Mouse (Mus musculus) adrenal gland, postnatal 14 days (tissue): ENCODE measurements at regions not wholly inside any gene's neighbourhood (a gene's known extent, or its start where the extent isn't known, plus 50 kb on each side); places are given as distances from the start of the nearest gene placed in this dataset.

ENCODE experiments used
- DNase-seq: peaks from one replicate; pipeline ENCODE4 v3.0.0; 2021; ENCODE audit warnings: mixed read lengths

DNA sequence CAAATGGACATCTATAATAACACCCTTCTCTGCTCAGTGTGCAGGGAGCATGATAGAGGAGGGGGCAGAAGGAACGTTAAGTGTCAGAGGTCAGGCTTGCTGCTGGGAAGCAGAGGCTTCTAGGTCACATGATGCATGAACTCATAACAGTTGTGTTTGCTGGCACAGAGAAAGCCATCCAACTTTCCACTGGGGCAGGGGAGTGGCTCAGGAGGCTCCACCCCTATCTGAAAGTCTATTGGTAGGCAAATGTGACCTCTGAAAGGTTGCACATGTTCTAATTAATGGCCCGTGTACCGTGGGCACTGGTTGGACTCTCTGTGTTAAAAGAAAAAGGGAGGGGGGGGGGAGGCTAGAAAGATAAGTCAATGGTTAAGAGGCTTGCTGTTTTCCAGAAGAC is 224.6 kb downstream of the Slc16a7 start:
- DNase-seq, result no peak

GRCm38 (mm10) chr10:125161077-125161476 is 228.2 kb downstream of the Slc16a7 start:
- no peak for DNase-seq

GRCm38 (mm10) chr10:125148753-125149152 is 240.5 kb downstream of the Slc16a7 start:
- DNase-seq, result no peak

GRCm38 (mm10) chr10:125147239-125147782 is 242.0 kb downstream of the Slc16a7 start:
- no peak for DNase-seq

- no peak for DNase-seq
Observed at GRCm38 (mm10) chr10:125146365-125146764, 242.9 kb downstream of the Slc16a7 start.

DNA sequence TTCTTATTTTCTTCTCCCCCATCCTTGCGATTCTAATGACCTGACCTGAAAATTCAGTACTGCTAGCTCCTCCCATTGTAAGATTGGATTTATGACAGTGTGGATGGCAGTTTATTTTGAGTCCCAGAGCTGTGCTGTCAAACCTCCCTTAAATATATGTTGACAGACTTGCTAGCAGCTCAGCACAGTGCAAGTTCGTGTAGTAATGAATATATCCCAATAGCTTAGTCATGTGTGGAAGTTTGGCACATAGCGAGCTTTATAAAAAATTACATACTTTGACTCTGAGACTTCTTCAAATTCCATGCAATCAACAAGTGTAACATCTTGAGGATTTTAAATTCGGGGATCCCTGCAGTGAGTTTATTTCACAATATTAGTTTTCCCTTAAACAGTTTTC is 243.5 kb downstream of the Slc16a7 start:
- DNase-seq, result no peak

DNA sequence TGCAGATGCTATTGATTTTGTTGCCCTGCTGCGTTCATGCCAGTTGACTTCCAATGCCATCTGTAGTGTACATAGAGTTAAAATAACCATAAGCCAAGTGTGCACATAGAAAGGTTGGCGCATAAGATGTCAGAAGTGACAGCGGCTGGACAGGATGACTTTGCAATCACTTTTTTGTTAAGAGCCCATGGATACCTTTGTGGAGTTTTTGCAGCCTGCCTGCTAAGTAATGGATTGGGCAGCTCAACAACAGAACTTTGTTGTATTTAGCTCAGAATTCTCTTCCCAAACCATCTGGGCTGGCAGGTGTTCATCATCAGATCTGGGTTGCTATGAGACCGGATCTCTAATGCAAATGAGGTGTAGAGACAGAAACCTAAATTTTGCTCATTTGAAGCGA is 267.5 kb downstream of the Slc16a7 start:
- no peak for DNase-seq

- DNase-seq, result no peak
Observed at GRCm38 (mm10) chr10:125114318-125114717, 274.9 kb downstream of the Slc16a7 start.

GRCm38 (mm10) chr10:125108986-125109385 is 280.3 kb downstream of the Slc16a7 start:
- DNase-seq, result peak; percentile 11

DNA sequence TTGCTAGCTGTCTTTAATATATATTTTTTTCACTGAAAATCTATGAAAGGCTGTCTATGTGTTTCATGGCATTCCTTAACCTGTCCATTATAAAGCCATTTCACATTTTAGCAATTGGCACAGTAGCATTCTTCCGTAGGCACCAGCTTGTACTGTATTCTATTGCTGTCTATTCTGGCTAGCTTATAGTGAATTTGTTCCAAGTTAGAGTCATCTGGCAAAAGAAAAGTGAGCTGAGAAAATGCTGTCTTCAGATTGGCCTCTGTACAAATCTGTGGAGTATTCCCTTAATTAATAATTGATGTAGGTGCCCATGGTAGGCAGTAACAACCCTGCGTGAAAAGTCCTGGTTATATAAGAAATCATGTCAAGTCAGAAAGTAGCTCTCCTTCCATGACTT is 304.3 kb downstream of the Slc16a7 start:
- DNase-seq, result no peak

DNA sequence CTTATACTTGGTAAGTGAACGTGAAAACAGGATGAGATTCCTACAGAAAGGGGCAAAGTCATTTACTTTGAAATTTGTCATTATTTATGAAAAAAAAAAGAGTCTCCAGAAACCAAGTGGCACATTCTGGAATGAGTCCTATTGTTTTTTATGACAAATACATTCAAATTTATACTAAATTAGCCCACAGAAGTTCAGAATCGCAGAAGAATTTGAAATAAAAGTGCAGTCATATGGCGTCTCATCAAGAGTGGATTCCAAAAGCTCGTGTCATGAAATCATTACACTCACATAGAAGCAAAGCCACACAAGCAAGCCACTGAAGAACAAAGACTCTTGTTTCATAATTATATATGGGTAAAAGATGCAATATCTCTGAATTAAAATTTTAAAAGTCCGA is 316.9 kb downstream of the Slc16a7 start:
- DNase-seq, result no peak

DNA sequence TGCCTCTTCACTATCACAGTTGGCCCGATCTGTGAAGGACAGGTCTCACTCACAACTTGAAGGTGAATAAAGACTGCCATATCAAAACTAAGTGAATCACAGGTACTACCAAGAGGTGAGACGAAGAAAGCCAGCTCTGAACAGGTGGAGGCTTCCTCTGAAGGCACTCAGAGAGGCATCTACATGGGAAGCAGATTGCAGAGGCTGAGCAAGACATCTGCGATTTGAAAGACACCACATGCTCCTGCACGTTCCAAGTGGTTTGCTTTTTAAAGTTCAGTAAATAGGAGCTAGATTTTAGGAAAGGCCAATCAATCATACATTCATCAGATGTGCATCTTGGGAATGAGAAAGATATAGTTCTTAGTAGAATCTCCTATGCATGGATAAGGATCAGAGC is 319.0 kb downstream of the Slc16a7 start:
- no peak for DNase-seq

GRCm38 (mm10) chr10:125039290-125039689 is 350.0 kb downstream of the Slc16a7 start:
- no peak for DNase-seq

- DNase-seq, result no peak
Observed at GRCm38 (mm10) chr10:125035631-125036030, 353.6 kb downstream of the Slc16a7 start.

DNA sequence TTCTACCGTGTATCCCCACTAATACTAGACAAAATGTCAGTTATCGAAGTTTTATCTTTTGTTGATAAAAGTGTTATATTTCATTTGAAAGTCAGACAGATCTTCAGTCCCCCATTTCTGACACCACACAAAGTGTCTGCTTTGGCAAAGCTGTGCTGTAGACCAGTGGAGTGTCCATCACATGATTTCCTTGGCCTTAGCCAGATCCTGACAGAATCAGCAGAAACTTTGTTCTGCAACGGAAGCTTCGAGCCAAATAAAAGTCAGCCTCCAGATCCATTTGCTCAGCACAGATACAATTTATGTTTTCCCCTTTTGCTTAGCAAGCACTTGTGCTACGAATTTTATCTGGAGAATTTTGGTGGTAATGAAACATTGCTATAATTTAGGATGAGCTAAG is 360.9 kb downstream of the Slc16a7 start:
- DNase-seq, result no peak

- DNase-seq, result no peak
Observed at GRCm38 (mm10) chr10:125026851-125027250, 362.4 kb downstream of the Slc16a7 start.
